Mouse (Mus musculus) CH12.LX (cell line): ENCODE results near the gene Sv2a. TPM values are rescaled to one million over a fixed set of nuclear protein-coding genes. Genes with fewer than 3 reads are reported as not detected.
A peak's percentile ranks its signal among the peaks of the same experiment; 100 is the strongest.

Source experiments
- DNase-seq: peaks from one replicate; pipeline ENCODE4 v3.0.0-alpha.2; 2013; ENCODE audit errors: extremely low read depth
- H3K27ac ChIP-seq: 2 replicates; pipeline ENCODE4 v1.5.1; 2012; ENCODE audit warnings: low read depth, mild to moderate bottlenecking, control low read depth, moderate library complexity; ENCODE audit not compliant: insufficient read depth
- H3K27me3 ChIP-seq: replicated peaks from 2 replicates; pipeline ENCODE3; 2012; ENCODE audit warnings: inconsistent platforms
- H3K36me3 ChIP-seq, 2 experiments: replicated peaks in 1 of 2; 2 replicates each; pipeline versions ENCODE3 to v1.6.1; 2012; ENCODE audit warnings: inconsistent platforms in 1 of 2, low read length in 1 of 2, mild to moderate bottlenecking in 1 of 2, mixed read lengths in 1 of 2, moderate library complexity in 1 of 2; ENCODE audit not compliant: control insufficient read depth in 1 of 2, insufficient read depth in 1 of 2
- H3K4me1 ChIP-seq, 2 experiments: 2 replicates each; pipeline ENCODE4 v1.6.1; 2012; ENCODE audit warnings: inconsistent platforms in 1 of 2, moderate library complexity in 1 of 2; ENCODE audit not compliant: insufficient read depth in 2 of 2, control insufficient read depth in 1 of 2
- H3K4me2 ChIP-seq: 2 replicates; pipeline ENCODE4 v1.6.1; 2012; ENCODE audit warnings: low read depth, mild to moderate bottlenecking, control low read depth; ENCODE audit not compliant: poor library complexity, insufficient read depth, severe bottlenecking
- H3K4me3 ChIP-seq, 3 experiments: fragments of 150-350 bp in 1 of 3; sonication (generic) in 1 of 3; replicated peaks in 1 of 3; 2 replicates each; pipeline versions ENCODE3 to v1.5.1; 2011 to 2012; ENCODE audit warnings: low read depth in 2 of 3, low read length in 2 of 3, mild to moderate bottlenecking in 2 of 3, moderate library complexity in 2 of 3, control low read depth in 1 of 3, improper control_type of control experiment in 1 of 3, inconsistent platforms in 1 of 3, mixed read lengths in 1 of 3; ENCODE audit not compliant: poor library complexity in 1 of 3
- H3K79me2 ChIP-seq: replicated peaks from 2 replicates; pipeline ENCODE4 v1.6.1; 2012; ENCODE audit warnings: mild to moderate bottlenecking, moderate library complexity; ENCODE audit not compliant: control insufficient read depth, poor library complexity, insufficient read depth, severe bottlenecking; ENCODE audit errors: extremely low read depth
- H3K9ac ChIP-seq: 2 replicates; pipeline ENCODE4 v1.6.1; 2012; ENCODE audit warnings: low read depth, mild to moderate bottlenecking, control low read depth, moderate library complexity; ENCODE audit not compliant: insufficient read depth
- H3K9me3 ChIP-seq: replicated peaks from 2 replicates; pipeline ENCODE3; 2012; ENCODE audit warnings: low read length, inconsistent platforms, mixed read lengths
- CHD1 ChIP-seq: IDR thresholded peaks from 2 replicates; pipeline ENCODE4 v1.6.1; 2012; ENCODE audit warnings: low read depth, low read length, improper control_type of control experiment, inconsistent platforms
- E2F4 ChIP-seq: IDR thresholded peaks from 2 replicates; pipeline ENCODE4 v1.6.1; 2011; ENCODE audit warnings: low read depth, low read length, improper control_type of control experiment; ENCODE audit not compliant: insufficient replicate concordance
- ELF1 ChIP-seq: IDR thresholded peaks from 2 replicates; pipeline ENCODE4 v1.6.1; 2014; ENCODE audit warnings: low read depth, mild to moderate bottlenecking, inconsistent platforms, low read length, improper control_type of control experiment
- ETS1 ChIP-seq: conservative IDR thresholded peaks from 2 replicates; pipeline ENCODE4 v1.6.1; 2012; ENCODE audit warnings: low read depth, mild to moderate bottlenecking, inconsistent platforms, low read length, improper control_type of control experiment, moderate library complexity
- HCFC1 ChIP-seq: IDR thresholded peaks from 2 replicates; pipeline ENCODE4 v1.6.1; 2012; ENCODE audit warnings: low read depth, mild to moderate bottlenecking, inconsistent platforms, low read length, improper control_type of control experiment
- IRF4 ChIP-seq: IDR thresholded peaks from 2 replicates; pipeline ENCODE4 v1.6.1; 2014; ENCODE audit warnings: low read depth, mild to moderate bottlenecking, inconsistent platforms, low read length, improper control_type of control experiment
- JUN ChIP-seq: IDR thresholded peaks from 2 replicates; pipeline ENCODE4 v1.6.1; 2011; ENCODE audit warnings: low read depth, mild to moderate bottlenecking, low read length, improper control_type of control experiment, moderate library complexity; ENCODE audit not compliant: insufficient read depth
- JUND ChIP-seq: conservative IDR thresholded peaks from 2 replicates; pipeline ENCODE4 v1.6.1; 2011; ENCODE audit warnings: low read depth, low read length, improper control_type of control experiment
- KAT2A ChIP-seq: IDR thresholded peaks from 2 replicates; pipeline ENCODE4 v1.6.1; 2012; ENCODE audit warnings: low read length, improper control_type of control experiment, inconsistent platforms; ENCODE audit not compliant: insufficient replicate concordance
- MAFK ChIP-seq: IDR thresholded peaks from 2 replicates; pipeline ENCODE4 v1.6.1; 2011; ENCODE audit warnings: low read length, improper control_type of control experiment; ENCODE audit not compliant: insufficient replicate concordance
- MAX ChIP-seq: IDR thresholded peaks from 2 replicates; pipeline ENCODE4 v1.6.1; 2011; ENCODE audit warnings: low read length, improper control_type of control experiment
- MAZ ChIP-seq: IDR thresholded peaks from 2 replicates; pipeline ENCODE4 v1.6.1; 2012; ENCODE audit warnings: low read depth, mild to moderate bottlenecking, inconsistent platforms, low read length, improper control_type of control experiment, moderate library complexity
- MEF2A ChIP-seq: IDR thresholded peaks from 2 replicates; pipeline ENCODE4 v1.6.1; 2014; ENCODE audit warnings: low read depth, mild to moderate bottlenecking, inconsistent platforms, low read length, improper control_type of control experiment, borderline replicate concordance
- MXI1 ChIP-seq: IDR thresholded peaks from 2 replicates; pipeline ENCODE4 v1.6.1; 2011; ENCODE audit warnings: mild to moderate bottlenecking, low read depth, low read length, improper control_type of control experiment
- MYC ChIP-seq: IDR thresholded peaks from 2 replicates; pipeline ENCODE4 v1.6.1; 2011; ENCODE audit warnings: low read depth, mild to moderate bottlenecking, improper control_type of control experiment, low read length
- NRF1 ChIP-seq: IDR thresholded peaks from 2 replicates; pipeline ENCODE4 v1.6.1; 2014; ENCODE audit warnings: low read depth, mild to moderate bottlenecking, inconsistent platforms, low read length, improper control_type of control experiment, moderate library complexity
- PAX5 ChIP-seq: IDR thresholded peaks from 2 replicates; pipeline ENCODE4 v1.6.1; 2012; ENCODE audit warnings: low read length, inconsistent platforms, mixed read lengths
- POLR2AphosphoS2 ChIP-seq: IDR thresholded peaks from 2 replicates; pipeline ENCODE4 v1.6.1; 2011; ENCODE audit warnings: low read depth, low read length, improper control_type of control experiment
- RCOR1 ChIP-seq: conservative IDR thresholded peaks from 2 replicates; pipeline ENCODE4 v1.6.1; 2012; ENCODE audit warnings: low read depth, mild to moderate bottlenecking, inconsistent platforms, low read length, improper control_type of control experiment
- UBTF ChIP-seq: IDR thresholded peaks from 2 replicates; pipeline ENCODE4 v1.6.1; 2012; ENCODE audit warnings: low read depth, mild to moderate bottlenecking, inconsistent platforms, low read length, improper control_type of control experiment, moderate library complexity
- USF1 ChIP-seq: IDR thresholded peaks from 2 replicates; pipeline ENCODE4 v1.6.1; 2014; ENCODE audit warnings: low read depth, mild to moderate bottlenecking, inconsistent platforms, low read length, improper control_type of control experiment
- USF2 ChIP-seq: conservative IDR thresholded peaks from 2 replicates; pipeline ENCODE4 v1.6.1; 2011; ENCODE audit warnings: low read depth, low read length, improper control_type of control experiment
- ZKSCAN1 ChIP-seq: IDR thresholded peaks from 2 replicates; pipeline ENCODE4 v1.6.1; 2012; ENCODE audit warnings: low read depth, inconsistent platforms, low read length, improper control_type of control experiment, borderline replicate concordance
- ZNF384 ChIP-seq: IDR thresholded peaks from 2 replicates; pipeline ENCODE4 v1.6.1; 2012; ENCODE audit warnings: low read depth, low read length, improper control_type of control experiment, inconsistent platforms
- dilution Hi-C: fragments of 300-500 bp; cut with MboI; formaldehyde crosslinking; loops from 2 replicates; pipeline ENCODE4 v1.14.3; 2020; ENCODE audit warnings: low sequenced_read_pairs; ENCODE audit not compliant: extremely low pct_unique_long_range_greater_than_20kb, extremely low pct_ligation_motif_present
- in situ Hi-C: fragments of 300-500 bp; cut with MboI; formaldehyde crosslinking; loops from 3 replicates; pipeline ENCODE4 v1.14.3; 2019; ENCODE audit warnings: low sequenced_read_pairs, low pct_ligation_motif_present, low pct_unique_long_range_greater_than_20kb, mixed read lengths
- polyA plus RNA-seq: library from polyadenylated mRNA; unstranded; fragments of >175 nt; gene quantifications from 2 replicates; pipeline ENCODE4 v1.2.1, GENCODE M21; 2012; ENCODE audit warnings: low read depth; ENCODE audit not compliant: insufficient read length
- total RNA-seq, 2 experiments: library from RNA; depleted of rRNA; stranded (reverse); fragments of 300-350 nt in 1 of 2; fragments of >200 nt in 1 of 2; gene quantifications; 2 replicates each; pipeline ENCODE4 v1.2.3; 2012 to 2014

The Sv2a gene
- total and polyA plus RNA-seq, 3 experiments, result 1.1 to 6.7 (median 4.0) TPM

- H3K27me3 ChIP-seq, result no peaks in the 10 kb centered on the region
- no peaks in the 10 kb centered on the region for H3K9me3 ChIP-seq
- H3K36me3 ChIP-seq, result peaks cover 40 to 55% of the 10 kb centered on the region in 2 experiments
- peaks cover 23% of the 10 kb centered on the region for H3K79me2 ChIP-seq
- DNase-seq, result no peak
- no peak overlapping the region for H3K4me2 ChIP-seq
- dilution Hi-C loops, result no loop called here
- no peak overlapping the region for H3K9ac ChIP-seq
- H3K4me1 ChIP-seq, result peaks cover 13 to 46% of the 10 kb centered on the region in 2 experiments
- no peak overlapping the region for H3K4me3 ChIP-seq
- TF ChIP-seq ELF1, result no peak
- no peak for TF ChIP-seq ZNF384
- TF ChIP-seq POLR2AphosphoS2, result peak; percentile 60; the same call in 1 of the 2 replicates
- TF ChIP-seq, all 38 proteins: peak for 1
- in situ Hi-C loops, result no loop called here
- no peak overlapping the region for H3K27ac ChIP-seq
These were observed 2.5 kb upstream of the Sv2a start for GRCm38 (mm10) chr3:96178427-96178826.

DNA sequence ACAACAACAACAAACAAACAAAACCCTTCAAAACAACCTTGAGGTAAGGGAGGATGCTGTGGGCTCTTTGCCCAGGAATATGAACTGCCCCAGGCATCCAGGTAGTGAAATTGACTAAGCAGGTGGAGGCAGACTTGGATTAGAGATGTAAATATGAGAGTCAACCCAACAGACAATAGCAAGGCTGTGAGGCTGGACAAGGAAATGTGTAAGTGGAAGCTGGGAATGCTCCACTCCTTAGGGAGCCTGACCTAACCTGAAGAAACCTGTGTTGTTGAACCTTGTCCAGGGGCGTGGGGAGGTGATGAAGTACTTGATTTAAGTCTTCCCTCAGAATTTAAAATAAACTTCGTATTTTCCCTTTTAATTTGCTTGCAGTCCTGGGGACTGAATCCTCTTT, 2.0 kb upstream of the Sv2a start:
- in situ Hi-C loops (no loop called here), dilution Hi-C loops (no loop called here)
- Histone ChIP-seq H3K9ac (no peak overlapping the region), H3K27me3 (no peaks in the 10 kb centered on the region), H3K36me3 (peaks cover 36 to 54% of the 10 kb centered on the region in 2 experiments), H3K79me2 (peaks cover 18% of the 10 kb centered on the region), H3K4me1 (peaks cover 10 to 42% of the 10 kb centered on the region in 2 experiments), H3K4me3 (no peak overlapping the region), H3K9me3 (no peaks in the 10 kb centered on the region), H3K4me2 (no peak overlapping the region), H3K27ac (no peak overlapping the region)
- TF ChIP-seq MXI1 (no peak), JUN (no peak), POLR2AphosphoS2 (peak; percentile 69; the same call in 1 of the 2 replicates), KAT2A (no peak), ETS1 (no peak), ZNF384 (no peak), ELF1 (no peak)
- no peak for DNase-seq

DNA sequence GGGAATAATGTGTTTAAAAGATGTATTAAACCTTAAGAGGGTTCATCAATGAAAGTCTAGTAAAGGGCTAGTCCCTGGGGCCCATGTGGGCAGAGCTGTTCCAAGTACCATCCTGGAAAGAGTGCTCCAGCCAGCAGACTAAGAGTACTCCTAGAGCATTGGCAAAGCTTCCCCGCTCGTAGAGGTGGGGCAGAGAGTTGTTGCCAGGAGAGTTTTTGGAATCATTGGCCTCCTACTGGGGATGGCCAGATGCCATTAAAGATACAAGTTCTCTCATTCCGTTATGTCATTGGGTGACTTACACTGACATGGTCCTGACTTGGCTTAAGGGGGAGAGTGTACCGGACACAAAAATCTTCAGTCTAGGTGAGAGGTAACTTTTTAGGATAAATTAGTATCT, 1.4 kb upstream of the Sv2a start:
- no peak overlapping the region for H3K4me2 ChIP-seq
- no peaks in the 10 kb centered on the region for H3K27me3 ChIP-seq
- TF ChIP-seq E2F4 (no peak), IRF4 (no peak), USF2 (no peak), MXI1 (no peak), NRF1 (no peak), RCOR1 (no peak), MAZ (no peak), MEF2A (no peak), USF1 (no peak), UBTF (no peak), ETS1 (no peak), MAX (no peak), MAFK (no peak), HCFC1 (no peak), ZKSCAN1 (no peak), PAX5 (no peak), CHD1 (no peak), MYC (no peak), JUND (no peak)
- dilution Hi-C loops, result no loop called here
- in situ Hi-C loops, result no loop called here
- H3K9ac ChIP-seq, result no peak overlapping the region
- peaks cover 5 to 36% of the 10 kb centered on the region in 2 experiments; a peak in 3 of 4 replicates for H3K4me1 ChIP-seq
- peaks cover 30 to 48% of the 10 kb centered on the region in 2 experiments for H3K36me3 ChIP-seq
- no peaks in the 10 kb centered on the region for H3K9me3 ChIP-seq
- no peak overlapping the region for H3K4me3 ChIP-seq
- H3K27ac ChIP-seq, result no peak overlapping the region
- H3K79me2 ChIP-seq, result peaks cover 13% of the 10 kb centered on the region
- DNase-seq, result no peak
